Mouse (Mus musculus) liver, embryonic 11.5 days (tissue): Measurements from ENCODE around the gene Atad5. TPM values are rescaled to one million over a fixed set of nuclear protein-coding genes. Genes with fewer than 3 reads are reported as not detected.

Source experiments
- ATAC-seq: fragments of 200-750 bp; cut with Nextera tagmentation; replicated peaks from 2 replicates; pipeline ENCODE4 v1.8.0; 2017; ENCODE audit warnings: moderate number of reproducible peaks, mild to moderate bottlenecking, moderate TSS enrichment, moderate library complexity; ENCODE audit not compliant: low FRiP score
- DNase-seq: peaks from one replicate; pipeline ENCODE4 v3.0.0-alpha.2; 2017; ENCODE audit warnings: low spot score
- H3K27ac ChIP-seq: fragments of 300-500 bp; sonication (generic); 2 replicates; pipeline ENCODE4 v1.5.1; 2014; ENCODE audit warnings: mild to moderate bottlenecking, low read depth, low read length, control low read depth
- H3K27me3 ChIP-seq: fragments of 300-500 bp; sonication (generic); replicated peaks from 2 replicates; pipeline ENCODE4 v1.6.1; 2014; ENCODE audit warnings: low read length, mixed read lengths; ENCODE audit not compliant: control insufficient read depth, insufficient read depth
- H3K36me3 ChIP-seq: fragments of 300-500 bp; sonication (generic); 2 replicates; pipeline ENCODE4 v1.6.1; 2014; ENCODE audit warnings: mild to moderate bottlenecking, low read length, moderate library complexity, mixed read lengths; ENCODE audit not compliant: control insufficient read depth, insufficient read depth
- H3K4me1 ChIP-seq: fragments of 300-500 bp; sonication (generic); replicated peaks from 2 replicates; pipeline ENCODE4 v1.6.1; 2014; ENCODE audit warnings: low read length, mixed read lengths; ENCODE audit not compliant: control insufficient read depth, insufficient read depth
- H3K4me2 ChIP-seq: fragments of 300-500 bp; sonication (generic); 2 replicates; pipeline ENCODE4 v1.6.1; 2014; ENCODE audit warnings: mild to moderate bottlenecking, control low read depth, moderate library complexity
- H3K4me3 ChIP-seq: fragments of 300-500 bp; sonication (generic); 2 replicates; pipeline ENCODE4 v1.5.1; 2014; ENCODE audit warnings: low read depth, low read length, control low read depth
- H3K9ac ChIP-seq: fragments of 300-500 bp; sonication (generic); 2 replicates; pipeline ENCODE4 v1.6.1; 2014; ENCODE audit warnings: low read depth, low read length, control low read depth
- H3K9me3 ChIP-seq: fragments of 300-500 bp; sonication (generic); 2 replicates; pipeline ENCODE4 v1.6.1; 2016; ENCODE audit warnings: low read length, inconsistent platforms, mixed read lengths; ENCODE audit not compliant: control insufficient read depth
- WGBS: fragments of 180-500 bp; shearing (Covaris S2); extraction: QIAGEN DNeasy Blood & Tissue Kit; methylation state at CpG from one replicate; pipeline ENCODE4 v1.1.7; 2014; 5-methylcytosine and 5-hydroxymethylcytosine counted together
- polyA plus RNA-seq: library from polyadenylated mRNA; unstranded; fragments of >200 nt; fragmentation: Nextera tagmentation; extraction: Ambion mirVana; gene quantifications from 2 replicates; pipeline ENCODE4 v1.2.1, GENCODE M21; 2014

Gene Atad5
- polyA plus RNA-seq, 1 experiment from 2014 or later: 23.6 TPM

GRCm38 (mm10) chr11:80077784-80078545 is 11.2 kb upstream of the Atad5 start:
- Histone ChIP-seq H3K4me3 (peak overlapping the region; percentile 74), H3K27me3 (no peaks in the 10 kb centered on the region), H3K9ac (peak overlapping the region; percentile 37), H3K9me3 (no peaks in the 10 kb centered on the region), H3K27ac (0 out of 2 replicates have a peak overlapping the region, but pooled peaks have one; percentile 13), H3K4me2 (peak overlapping the region; percentile 72), H3K4me1 (peaks cover 32% of the 10 kb centered on the region), H3K36me3 (peaks cover 17% of the 10 kb centered on the region)
- DNase-seq (no peak), ATAC-seq (no peak)
- 68% methylated on average over 13 of the region's 14 CpGs for WGBS

DNA sequence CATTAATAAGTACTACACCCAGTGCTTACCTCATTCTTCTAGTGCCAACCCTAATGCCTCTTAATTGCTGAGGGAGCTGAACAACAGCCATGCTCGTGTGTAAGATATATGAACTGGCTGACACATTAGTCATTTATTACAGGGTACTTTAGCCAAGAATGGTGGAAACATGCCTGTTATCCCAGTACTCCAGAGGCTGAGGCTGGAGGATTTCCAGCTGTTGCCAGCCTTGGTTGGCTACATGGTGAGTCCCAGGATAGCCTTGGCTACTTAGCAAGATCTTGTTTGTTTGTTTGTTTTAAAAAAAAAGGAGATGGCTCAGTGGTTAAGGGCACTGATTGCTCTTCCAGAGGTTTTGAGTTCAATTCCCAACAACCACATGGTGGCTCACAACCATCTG is 10.4 kb upstream of the Atad5 start:
- H3K9ac ChIP-seq: peak overlapping the region; percentile 43
- no peak for DNase-seq
- peaks cover 28% of the 10 kb centered on the region for H3K4me1 ChIP-seq
- H3K27ac ChIP-seq: peak overlapping the region; percentile 34; the same call in 1 of the 2 replicates
- no peaks in the 10 kb centered on the region for H3K27me3 ChIP-seq
- H3K4me3 ChIP-seq: peak overlapping the region; percentile 74
- no peaks in the 10 kb centered on the region for H3K9me3 ChIP-seq
- peaks cover 17% of the 10 kb centered on the region for H3K36me3 ChIP-seq
- ATAC-seq: no peak
- 42% methylated on average over 1 of the region's 1 CpGs for WGBS
- peak overlapping the region; percentile 72 for H3K4me2 ChIP-seq

GRCm38 (mm10) chr11:80079751-80080150 is 9.4 kb upstream of the Atad5 start:
- Histone ChIP-seq H3K4me1 (peaks cover 25% of the 10 kb centered on the region), H3K9ac (peak overlapping the region; percentile 95), H3K36me3 (peaks cover 11% of the 10 kb centered on the region), H3K9me3 (no peaks in the 10 kb centered on the region), H3K27ac (peak overlapping the region; percentile 100), H3K4me2 (peak overlapping the region; percentile 72), H3K27me3 (no peaks in the 10 kb centered on the region), H3K4me3 (peak overlapping the region; percentile 74)
- no peak for DNase-seq
- peak; percentile 16; the same call in 1 of the 2 replicates for ATAC-seq
- 26% methylated on average over 6 of the region's 6 CpGs for WGBS

GRCm38 (mm10) chr11:80080381-80080825 is 8.8 kb upstream of the Atad5 start:
- 1% methylated on average over 32 of the region's 32 CpGs for WGBS
- H3K9ac ChIP-seq: peak overlapping the region; percentile 95
- peak overlapping the region; percentile 100 for H3K27ac ChIP-seq
- H3K4me3 ChIP-seq: peak overlapping the region; percentile 74
- ATAC-seq: peak; percentile 11
- no peaks in the 10 kb centered on the region for H3K27me3 ChIP-seq
- H3K9me3 ChIP-seq: no peaks in the 10 kb centered on the region
- peak overlapping the region; percentile 72 for H3K4me2 ChIP-seq
- H3K36me3 ChIP-seq: peaks cover 11% of the 10 kb centered on the region
- H3K4me1 ChIP-seq: peaks cover 26% of the 10 kb centered on the region
- DNase-seq: no peak

DNA sequence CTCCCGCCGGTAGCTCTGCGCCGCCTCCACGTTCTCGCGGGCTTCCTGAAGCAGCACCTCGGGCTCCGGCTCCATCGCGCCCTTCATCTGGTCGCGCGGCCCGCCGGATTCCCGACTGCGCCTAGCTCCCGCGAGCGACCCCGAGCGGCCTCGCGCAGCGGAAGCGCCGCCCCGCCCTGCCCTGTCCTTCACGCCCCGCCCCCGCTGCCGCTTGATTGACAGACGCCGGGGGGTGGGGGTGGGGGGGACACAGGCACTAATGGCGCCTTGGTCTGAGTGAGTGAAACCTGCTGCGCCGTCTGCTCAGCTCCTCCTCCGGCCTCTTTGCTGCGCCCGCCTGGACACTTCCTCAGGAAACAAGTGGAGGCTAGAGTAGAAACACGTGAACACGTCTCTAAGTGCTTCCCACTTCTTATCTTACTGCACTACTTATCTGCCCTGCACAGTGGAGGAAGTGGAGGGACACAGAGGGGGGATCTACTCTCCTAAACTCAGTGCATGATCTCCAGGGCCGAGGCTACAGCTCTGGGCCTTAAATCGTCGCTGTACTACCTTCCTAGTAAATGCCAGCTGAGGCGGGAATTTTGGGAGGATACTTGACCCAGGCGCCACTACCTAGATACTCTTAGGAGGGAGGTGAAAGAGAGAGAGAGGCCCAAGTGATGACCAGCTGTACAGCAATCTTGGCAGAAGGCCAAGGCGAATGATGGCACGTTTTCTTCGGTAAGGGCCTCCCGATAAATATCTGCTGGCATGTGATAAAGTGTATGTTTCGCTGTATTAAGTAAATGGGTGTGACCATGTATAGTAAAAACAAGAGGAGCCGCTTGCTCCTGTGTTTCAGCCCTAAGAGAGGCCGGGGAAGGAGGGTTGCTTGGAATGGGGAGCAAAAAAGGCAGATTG is 8.1 kb upstream of the Atad5 start, which contains the start of gene Crlf3:
Gene Crlf3 (minus strand): TSS at position 166 of the 903 bp plus-strand sequence.
- H3K9me3 ChIP-seq: no peaks in the 10 kb centered on the region
- peak within 1 kb of the TSS; percentile 72 for H3K4me2 ChIP-seq
- WGBS: 3% methylated on average over 55 of the region's 55 CpGs
- peak within 1 kb of the TSS; percentile 95 for H3K9ac ChIP-seq
- peaks cover 27% of the 10 kb centered on the region for H3K4me1 ChIP-seq
- ATAC-seq (peak; percentile 94), DNase-seq (peak; percentile 98)
- peak within 1 kb of the TSS; percentile 100 for H3K27ac ChIP-seq
- no peaks in the 10 kb centered on the region for H3K27me3 ChIP-seq
- peaks cover 10% of the 10 kb centered on the region for H3K36me3 ChIP-seq
- H3K4me3 ChIP-seq: peak within 1 kb of the TSS; percentile 74

GRCm38 (mm10) chr11:80081786-80082319 is 7.3 kb upstream of the Atad5 start:
- H3K9ac ChIP-seq: peak overlapping the region; percentile 95; the same call in 1 of the 2 replicates
- peak overlapping the region; percentile 74 for H3K4me3 ChIP-seq
- H3K36me3 ChIP-seq: peaks cover 8% of the 10 kb centered on the region
- peak overlapping the region; percentile 72 for H3K4me2 ChIP-seq
- H3K27me3 ChIP-seq: no peaks in the 10 kb centered on the region
- WGBS: 40% methylated on average over 7 of the region's 7 CpGs
- ATAC-seq (no peak), DNase-seq (no peak)
- H3K4me1 ChIP-seq: peaks cover 24% of the 10 kb centered on the region
- H3K9me3 ChIP-seq: no peaks in the 10 kb centered on the region
- peak overlapping the region; percentile 100 for H3K27ac ChIP-seq

GRCm38 (mm10) chr11:80085356-80086055 is 3.7 kb upstream of the Atad5 start:
- no peak overlapping the region for H3K4me3 ChIP-seq
- no peak for ATAC-seq
- H3K4me1 ChIP-seq: peaks cover 15% of the 10 kb centered on the region
- H3K36me3 ChIP-seq: no peaks in the 10 kb centered on the region
- DNase-seq: no peak
- no peak overlapping the region; the same call in 1 of the 2 replicates for H3K9ac ChIP-seq
- no peaks in the 10 kb centered on the region for H3K9me3 ChIP-seq
- 65% methylated on average over 6 of the region's 6 CpGs for WGBS
- H3K4me2 ChIP-seq: no peak overlapping the region
- H3K27ac ChIP-seq: peak overlapping the region; percentile 48; the same call in 1 of the 2 replicates
- H3K27me3 ChIP-seq: no peaks in the 10 kb centered on the region

DNA sequence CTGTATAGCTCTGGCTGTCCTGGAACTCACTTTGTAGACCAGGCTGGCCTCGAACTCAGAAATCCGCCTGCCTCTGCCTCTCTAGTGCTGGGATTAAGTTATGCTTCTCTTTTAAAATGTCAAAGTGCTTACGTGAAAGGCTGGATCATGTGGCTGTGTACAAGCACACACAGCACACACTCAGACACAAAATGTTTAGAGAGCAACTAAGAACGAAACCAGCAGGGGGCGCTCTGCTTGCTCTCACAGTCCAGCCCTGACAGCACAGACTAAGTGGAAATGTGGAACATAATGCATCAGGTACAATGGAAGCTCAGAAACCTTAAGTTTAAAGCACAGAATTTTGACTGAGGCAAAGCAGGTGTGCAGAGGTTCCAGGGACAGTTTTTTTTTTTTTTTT is 2.4 kb upstream of the Atad5 start:
- H3K4me3 ChIP-seq: no peak overlapping the region
- DNase-seq (peak; percentile 81), ATAC-seq (peak; percentile 73)
- H3K4me1 ChIP-seq: peaks cover 12% of the 10 kb centered on the region
- whole genome bisulfite sequencing: 8% methylated on average over 5 of the region's 5 CpGs
- H3K9ac ChIP-seq: no peak overlapping the region
- no peaks in the 10 kb centered on the region for H3K36me3 ChIP-seq
- no peaks in the 10 kb centered on the region for H3K27me3 ChIP-seq
- no peak overlapping the region for H3K4me2 ChIP-seq
- no peak overlapping the region for H3K27ac ChIP-seq
- no peaks in the 10 kb centered on the region for H3K9me3 ChIP-seq
